Mouse (Mus musculus) embryonic stem cell, embryonic (primary cell): ENCODE results near the gene Ptpro.

Experiments used
- CTCF ChIA-PET, 4 experiments: fragments of 300-600 bp in 2 of 4; fragments of 350-600 bp in 2 of 4; sonication (Branson Sonifier 250); formaldehyde crosslinking; loops; one replicate each; lab custom pipeline; 2022; ENCODE audit warnings: inconsistent platforms in 2 of 4; lab: Charles Lee
- POLR2A ChIA-PET, 4 experiments: fragments of 300-600 bp in 2 of 4; fragments of 350-600 bp in 2 of 4; sonication (Branson Sonifier 250); formaldehyde crosslinking; loops; one replicate each; lab custom pipeline; 2022; ENCODE audit warnings: antibody characterized with exemption in 4 of 4, inconsistent platforms in 1 of 4; lab: Charles Lee

The Ptpro gene

DNA sequence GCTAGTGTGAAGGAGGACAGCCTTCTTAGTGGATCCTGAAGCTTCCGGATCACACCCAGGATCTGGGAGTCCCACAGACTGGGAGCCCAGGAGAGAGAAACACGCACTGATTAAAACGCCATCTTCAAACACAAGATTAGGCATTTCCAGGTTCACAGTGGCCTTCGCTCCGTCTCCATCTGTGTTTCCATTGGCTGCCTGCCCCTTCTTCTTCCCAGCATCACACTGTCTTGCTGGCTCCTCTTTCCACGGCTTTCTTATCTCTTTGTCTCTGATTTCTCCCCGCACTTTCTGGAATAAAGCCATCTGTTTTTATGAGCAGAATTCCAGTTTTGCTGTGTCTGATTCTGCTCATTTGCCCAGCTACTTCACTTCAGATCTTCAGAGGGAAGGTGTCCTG lies 108.0 kb downstream of the Ptpro start:
- ChIA-PET CTCF (no interaction called here), POLR2A (no interaction called here)

DNA sequence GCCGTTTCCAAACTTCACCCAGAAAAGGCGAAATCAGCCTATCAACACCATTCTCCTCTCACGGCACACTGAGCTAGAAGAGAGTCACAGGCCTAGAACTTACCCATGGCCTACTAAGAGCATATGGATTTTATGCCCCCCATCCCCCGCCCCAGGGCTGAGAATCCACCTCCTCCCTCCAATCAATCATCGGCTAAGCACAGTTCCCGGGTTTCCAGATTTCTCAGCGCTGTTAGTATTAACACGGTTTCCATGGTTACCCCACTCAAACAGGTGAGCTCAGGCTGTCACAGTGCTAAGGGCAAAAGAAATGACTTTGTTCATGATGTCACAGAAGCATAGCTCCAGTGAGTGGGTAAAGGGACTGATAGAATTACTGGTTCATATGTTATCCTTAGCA lies 110.1 kb downstream of the Ptpro start:
- ChIA-PET POLR2A (no interaction called here), CTCF (no interaction called here)

DNA sequence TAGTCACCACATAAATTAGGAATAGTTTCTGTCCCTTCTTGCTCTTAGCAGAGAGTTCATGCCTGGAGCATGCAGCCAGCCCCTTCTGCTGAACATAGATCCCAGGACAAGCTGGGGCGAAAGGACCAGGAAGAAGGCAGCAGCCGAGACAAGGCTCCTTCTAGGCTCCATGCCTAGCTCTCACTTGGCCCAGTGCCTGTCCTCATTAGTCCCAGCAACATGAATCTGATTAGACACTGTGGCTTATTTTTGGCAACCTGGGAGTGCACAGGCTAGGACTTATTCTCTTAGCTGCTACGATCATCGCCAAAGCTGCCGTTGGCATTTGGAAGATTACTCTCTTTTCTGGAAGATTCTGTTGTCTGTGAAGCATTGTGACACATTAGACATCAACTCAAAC lies 112.6 kb downstream of the Ptpro start:
- ChIA-PET CTCF (no interaction called here), POLR2A (interaction anchor here in 1 of 4 experiments (0.8 kb wide), 1 partner anchor 48 kb away, joined by 3 read pairs; no protein-coding TSS in a partner anchor)

GRCm38 (mm10) chr6:137365637-137366036 lies 113.5 kb downstream of the Ptpro start:
- CTCF ChIA-PET, result no interaction called here
- POLR2A ChIA-PET, result no interaction called here

DNA sequence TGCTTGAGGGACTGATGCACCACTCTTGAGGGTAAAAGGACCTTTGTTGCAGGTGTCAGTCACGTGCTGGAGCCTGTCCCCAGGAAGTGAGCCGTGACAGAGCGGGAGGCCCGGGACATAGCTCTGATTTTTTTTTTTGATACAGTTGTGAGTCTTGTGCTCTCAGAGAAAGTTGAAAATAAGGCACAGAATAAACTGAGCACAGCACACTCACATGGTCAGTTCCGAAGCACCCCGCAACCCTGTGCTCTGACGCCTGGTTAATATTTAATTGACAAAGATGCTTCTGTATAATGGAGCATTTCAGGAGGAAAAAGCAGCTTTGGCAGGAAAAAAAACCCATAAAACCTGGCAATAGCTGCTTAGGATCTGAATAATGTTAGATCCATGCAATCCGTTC lies 118.6 kb downstream of the Ptpro start:
- POLR2A ChIA-PET, result interaction anchor here in 2 of 4 experiments (0.6 kb wide), 2 partner anchors 287 to 609 kb away, joined by 4 to 6 read pairs; no protein-coding TSS in a partner anchor
- CTCF ChIA-PET, result interaction anchor here in 1 of 4 experiments (0.6 kb wide), 1 partner anchor 336 kb away, joined by 3 read pairs; no protein-coding TSS in a partner anchor

- ChIA-PET POLR2A (interaction anchor here in 1 of 4 experiments (0.6 kb wide), 1 partner anchor 610 kb away, joined by 6 read pairs; no protein-coding TSS in a partner anchor), CTCF (no interaction called here)
These were observed 119.3 kb downstream of the Ptpro start for GRCm38 (mm10) chr6:137371455-137371854.

DNA sequence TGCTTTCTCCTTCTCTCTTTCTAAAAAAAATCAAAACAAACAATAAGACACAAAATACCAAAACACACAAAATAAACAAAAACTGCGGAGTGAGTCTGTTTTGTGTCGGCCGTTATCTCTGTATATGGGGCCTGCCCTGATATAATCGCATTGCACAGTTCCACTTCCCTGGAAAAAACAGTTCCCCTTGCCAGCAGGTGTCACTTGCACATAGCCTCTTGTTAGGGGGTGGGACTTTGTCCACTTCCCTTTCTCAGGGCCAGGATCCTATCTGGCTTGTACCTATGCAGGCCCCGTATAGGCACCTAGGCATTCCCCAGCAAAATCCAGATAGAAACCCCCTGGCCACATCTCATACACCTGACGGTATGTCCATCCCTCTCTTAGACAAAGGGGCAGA lies 121.8 kb downstream of the Ptpro start:
- ChIA-PET POLR2A (no interaction called here), CTCF (no interaction called here)

- ChIA-PET CTCF (no interaction called here), POLR2A (no interaction called here)
These were observed 130.4 kb downstream of the Ptpro start for GRCm38 (mm10) chr6:137382546-137382945.

DNA sequence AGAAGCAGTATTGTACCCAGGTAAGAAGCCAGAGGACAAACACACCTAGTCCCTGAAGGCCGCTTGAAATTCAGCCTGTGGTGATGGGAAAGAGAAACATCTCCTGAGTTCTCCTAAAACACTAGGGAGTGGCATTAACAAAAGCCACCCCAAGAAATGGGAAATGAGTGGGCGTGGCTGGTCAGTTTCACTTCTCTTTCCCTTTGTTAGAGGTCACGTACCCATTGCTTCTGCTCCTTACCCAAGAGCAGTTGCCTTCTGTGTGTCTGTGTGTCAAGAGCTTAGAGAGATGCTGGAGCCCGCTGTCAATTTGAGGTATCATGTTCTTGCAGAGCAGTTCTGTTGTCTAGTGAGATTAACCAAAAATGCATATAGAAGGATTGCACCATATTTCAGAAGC lies 134.2 kb downstream of the Ptpro start:
- CTCF ChIA-PET, result no interaction called here
- POLR2A ChIA-PET, result no interaction called here

- ChIA-PET CTCF (interaction anchor here in 1 of 4 experiments (0.6 to 0.8 kb wide), 2 partner anchors 62 to 80 kb away, joined by 5 to 7 read pairs; no protein-coding TSS in a partner anchor), POLR2A (interaction anchor here in 1 of 4 experiments (0.8 to 0.9 kb wide), 2 partner anchors 135 to 583 kb away, joined by 3 read pairs; partner anchors contain the start of genes Hist4h4 and Ptpro)
These were observed 134.8 kb downstream of the Ptpro start for GRCm38 (mm10) chr6:137386935-137387334.

DNA sequence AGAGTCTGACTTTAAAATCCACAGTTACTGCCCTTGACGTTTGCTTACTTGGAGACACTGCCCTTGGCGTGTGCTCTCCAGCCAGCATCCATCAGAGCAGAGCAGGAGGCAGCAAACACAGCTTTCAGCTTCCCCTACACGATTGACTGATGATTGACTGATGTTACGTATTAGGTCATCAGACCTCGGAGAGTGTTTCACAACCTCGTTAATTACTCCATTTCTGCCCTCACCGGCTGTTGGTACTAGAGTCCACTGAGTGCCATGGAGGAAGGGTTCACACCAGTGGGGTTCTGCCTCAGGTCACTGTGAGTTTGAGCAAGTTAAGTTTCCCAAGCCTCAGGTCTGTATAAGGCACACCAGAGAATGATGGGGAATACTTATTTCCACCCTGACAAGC lies 143.0 kb downstream of the Ptpro start:
- POLR2A ChIA-PET, result no interaction called here
- CTCF ChIA-PET, result no interaction called here

GRCm38 (mm10) chr6:137396106-137396793 lies 144.1 kb downstream of the Ptpro start:
- POLR2A ChIA-PET, result no interaction called here
- CTCF ChIA-PET, result interaction anchor here in 1 of 4 experiments (0.6 kb wide), 1 partner anchor 778 kb away, joined by 3 read pairs; no protein-coding TSS in a partner anchor

- CTCF ChIA-PET, result interaction anchor here in 1 of 4 experiments (0.5 kb wide), 1 partner anchor 400 kb away, joined by 3 read pairs; no protein-coding TSS in a partner anchor
- POLR2A ChIA-PET, result no interaction called here
These were observed 145.2 kb downstream of the Ptpro start for GRCm38 (mm10) chr6:137397358-137397757.

- CTCF ChIA-PET, result no interaction called here
- POLR2A ChIA-PET, result interaction anchor here in 2 of 4 experiments (0.6 to 1.0 kb wide), 2 partner anchors 14 to 89 kb away, joined by 3 read pairs; no protein-coding TSS in a partner anchor
These were observed 152.1 kb downstream of the Ptpro start for GRCm38 (mm10) chr6:137404196-137404595.

- ChIA-PET POLR2A (interaction anchor here in 1 of 4 experiments (0.5 kb wide), 1 partner anchor 196 kb away, joined by 3 read pairs; no protein-coding TSS in a partner anchor), CTCF (no interaction called here)
These were observed 153.6 kb downstream of the Ptpro start for GRCm38 (mm10) chr6:137405690-137406089.

DNA sequence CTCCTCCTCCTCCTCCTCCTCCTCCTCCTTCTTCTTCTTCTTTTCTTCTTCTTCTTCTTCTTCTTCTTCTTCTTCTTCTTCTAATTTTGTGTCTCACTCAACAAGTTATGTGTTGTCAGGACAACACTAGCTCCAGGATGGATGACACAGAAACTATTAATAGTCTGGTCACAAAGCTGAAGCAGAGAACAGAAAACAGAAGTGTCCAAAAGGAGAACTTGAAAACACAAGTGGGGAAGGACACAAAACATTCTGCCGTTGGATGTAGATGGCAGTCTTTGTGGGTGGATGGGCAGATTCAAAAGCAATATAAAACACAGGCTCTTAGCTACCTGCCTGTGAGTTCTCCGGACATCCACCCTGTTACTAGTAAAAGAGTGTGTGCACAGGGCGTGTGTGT lies 158.4 kb downstream of the Ptpro start:
- POLR2A ChIA-PET, result interaction anchor here in 1 of 4 experiments (0.6 kb wide), 1 partner anchor 48 kb away, joined by 8 read pairs; no protein-coding TSS in a partner anchor
- CTCF ChIA-PET, result no interaction called here

- CTCF ChIA-PET, result interaction anchor here in 2 of 4 experiments (0.5 to 1.1 kb wide), 4 partner anchors 25 to 509 kb away, joined by 3 to 5 read pairs (median 3); partner anchors contain the start of gene Strap (in 1 of the 2)
- POLR2A ChIA-PET, result interaction anchor here in 2 of 4 experiments (0.7 kb wide), 2 partner anchors 161 to 243 kb away, joined by 3 read pairs; no protein-coding TSS in a partner anchor
These were observed 159.8 kb downstream of the Ptpro start for GRCm38 (mm10) chr6:137411901-137412378.

- ChIA-PET CTCF (interaction anchor here in 2 of 4 experiments (1.2 to 1.4 kb wide), 4 partner anchors 243 to 334 kb away, joined by 3 to 5 read pairs (median 4); partner anchors contain the start of gene Rerg (in 1 of the 2)), POLR2A (interaction anchor here in 1 of 4 experiments (0.7 kb wide), 1 partner anchor 543 kb away, joined by 3 read pairs; no protein-coding TSS in a partner anchor)
These were observed 160.9 kb downstream of the Ptpro start for GRCm38 (mm10) chr6:137413045-137413444.
